ENCODE assay signal across 8 mouse cellular contexts in genomic region chr11:58198663-58199062, GRCm38 (mm10). TPM values are rescaled to one million over a fixed set of nuclear protein-coding genes. Genes with fewer than 3 reads are reported as not detected.
DNase-seq lines count a peak whose midpoint lies in the region; ATAC-seq lines count a peak whose summit lies in the region.

No protein-coding gene starts in this region.

- H3K27ac ChIP-seq in heart, embryonic 16.5 days (ENCODE audit: low read length): no peak overlapping the region
- H3K27ac ChIP-seq in brown adipose tissue, adult 24 weeks (replicated peaks; ENCODE audit: low read depth, low read length): no peak overlapping the region
- no peak overlapping the region for H3K27ac ChIP-seq in hindbrain, embryonic 12.5 days
- peak overlapping the region; percentile 89 for H3K27ac ChIP-seq in macrophage

- no peaks in the 10 kb centered on the region for H3K27me3 ChIP-seq in heart, embryonic 16.5 days (ENCODE audit: control insufficient read depth, insufficient read depth, low read length)
- H3K27me3 ChIP-seq in hindbrain, embryonic 12.5 days: no peaks in the 10 kb centered on the region

- no peak overlapping the region for H3K9ac ChIP-seq in heart, embryonic 16.5 days (ENCODE audit: low read length)
- no peak overlapping the region for H3K9ac ChIP-seq in hindbrain, embryonic 12.5 days

- H3K4me3 ChIP-seq in heart, embryonic 16.5 days (ENCODE audit: low read length): peak overlapping the region; percentile 80
- 0 out of 2 replicates have a peak overlapping the region, but pooled peaks have one; percentile 80 for H3K4me3 ChIP-seq in brown adipose tissue, adult 24 weeks (ENCODE audit: insufficient read depth, low read depth, low read length)
- peak overlapping the region; percentile 41 for H3K4me3 ChIP-seq in hindbrain, embryonic 12.5 days
- peak overlapping the region; percentile 53 for H3K4me3 ChIP-seq in macrophage (ENCODE audit: inconsistent target)

- no peaks in the 10 kb centered on the region for H3K36me3 ChIP-seq in heart, embryonic 16.5 days (ENCODE audit: control insufficient read depth, insufficient read depth)
- H3K36me3 ChIP-seq in hindbrain, embryonic 12.5 days: no peaks in the 10 kb centered on the region
- H3K36me3 ChIP-seq in macrophage (ENCODE audit: inconsistent target): peaks cover 11% of the 10 kb centered on the region; the same call in 1 of the 2 replicates

- ATAC-seq in heart, embryonic 16.5 days (replicated peaks; ENCODE audit: extremely low read depth, insufficient read depth, low FRiP score): no peak
- no peak for ATAC-seq in hindbrain, embryonic 12.5 days (ENCODE audit: low FRiP score)

- no peak for DNase-seq in heart, postnatal 36 days
- DNase-seq in gastrocnemius, postnatal 10 days: no peak
- DNase-seq in spleen, adult 18-20 months: no peak
- DNase-seq in left cerebral cortex, adult 18-20 months (ENCODE audit: low spot score in 2 of 2): no peak

- H3K4me2 ChIP-seq in heart, embryonic 16.5 days (ENCODE audit: low read depth, low read length): peak overlapping the region; percentile 83
- peak overlapping the region; percentile 63 for H3K4me2 ChIP-seq in hindbrain, embryonic 12.5 days (replicated peaks)

- no peaks in the 10 kb centered on the region for H3K9me3 ChIP-seq in heart, embryonic 16.5 days (replicated peaks; ENCODE audit: control insufficient read depth, low read length)
- H3K9me3 ChIP-seq in hindbrain, embryonic 12.5 days (replicated peaks): no peaks in the 10 kb centered on the region

- intact Hi-C loops in heart, postnatal 36 days (cut with DNase I): no loop called here

- H3K79me2 ChIP-seq in macrophage (ENCODE audit: inconsistent target): peaks cover 28% of the 10 kb centered on the region

- peaks cover 9% of the 10 kb centered on the region for H3K4me1 ChIP-seq in heart, embryonic 16.5 days (ENCODE audit: control insufficient read depth, insufficient read depth, low read length)
- peaks cover 15% of the 10 kb centered on the region for H3K4me1 ChIP-seq in brown adipose tissue, adult 24 weeks (ENCODE audit: control insufficient read depth, insufficient read depth, insufficient read length, low read length)
- H3K4me1 ChIP-seq in hindbrain, embryonic 12.5 days: peaks cover 9% of the 10 kb centered on the region

- WGBS in heart, embryonic 16.5 days: 83% methylated on average over 4 of the region's 4 CpGs
- WGBS in hindbrain, embryonic 12.5 days: 86% methylated on average over 4 of the region's 4 CpGs
- 95% methylated on average over 4 of the region's 4 CpGs for WGBS in macrophage (ENCODE audit: missing documents)

RNA-seq across cellular contexts. Expression of gene Igtp, which starts 0.7 kb away (rescaled TPM):
- 8.2 and 12.3 TPM in 2 replicates for polyA plus RNA-seq in heart, embryonic 16.5 days (2015; fragmentation: Nextera tagmentation; extraction: Ambion mirVana)
- 1 to 10 TPM; 8.7 to 9.2 TPM for total RNA-seq in heart, postnatal 36 days (2021)
- 10.2 and 13.9 TPM in 2 replicates for polyA plus RNA-seq in brown adipose tissue, adult 24 weeks (2012; ENCODE audit: insufficient read depth, insufficient read length, missing spikeins)
- 1.9 and 2.0 TPM in 2 replicates for polyA plus RNA-seq in hindbrain, embryonic 12.5 days (2016; fragmentation: Nextera tagmentation; extraction: Ambion mirVana)
- total RNA-seq in macrophage (2018; cell fraction: chromatin; rRNA removed): 100 to 1,000 TPM in 1 of 26 experiments, 10 to 100 TPM in 17, 1 to 10 TPM in 8; 3.2 to 240 (median 39.1) TPM
- total RNA-seq in macrophage (2018; cell fraction: cytosol; rRNA removed): 100 to 1,000 TPM in 14 of 26 experiments, 10 to 100 TPM in 12; 29.0 to 298 (median 166) TPM
- 100 to 1,000 TPM in 15 of 26 experiments, 10 to 100 TPM in 11; 11.5 to 293 (median 127) TPM for total RNA-seq in macrophage (2018; cell fraction: nucleus; rRNA removed)
- 25.7 to 94.8 TPM (median 34.2 TPM) in 3 replicates for polyA plus RNA-seq in macrophage (2018)
- 1 to 10 TPM; 4.7 to 6.6 TPM for total RNA-seq in gastrocnemius, postnatal 10 days (2021)
- 1 to 10 TPM; 3.8 to 5.4 TPM for total RNA-seq in left cerebral cortex, adult 18-20 months (2021)

RNA-seq across cellular contexts. Expression of gene Irgm2, which starts 0.8 kb away (rescaled TPM):
- polyA plus RNA-seq in heart, embryonic 16.5 days (2015; fragmentation: Nextera tagmentation; extraction: Ambion mirVana): 4.2 and 6.4 TPM in 2 replicates
- 10 to 100 TPM; 10.9 to 13.7 TPM for total RNA-seq in heart, postnatal 36 days (2021)
- 7.5 and 7.9 TPM in 2 replicates for polyA plus RNA-seq in brown adipose tissue, adult 24 weeks (2012; ENCODE audit: insufficient read depth, insufficient read length, missing spikeins)
- polyA plus RNA-seq in hindbrain, embryonic 12.5 days (2016; fragmentation: Nextera tagmentation; extraction: Ambion mirVana): 0.87 and 0.96 TPM in 2 replicates
- 100 to 1,000 TPM in 4 of 26 experiments, 10 to 100 TPM in 20, 1 to 10 TPM in 2; 5.4 to 224 (median 59.7) TPM for total RNA-seq in macrophage (2018; cell fraction: chromatin; rRNA removed)
- 100 to 1,000 TPM in 14 of 26 experiments, 10 to 100 TPM in 12; 30.0 to 238 (median 133) TPM for total RNA-seq in macrophage (2018; cell fraction: cytosol; rRNA removed)
- 100 to 1,000 TPM in 15 of 26 experiments, 10 to 100 TPM in 11; 16.8 to 231 (median 146) TPM for total RNA-seq in macrophage (2018; cell fraction: nucleus; rRNA removed)
- 32.0 to 97.2 TPM (median 40.6 TPM) in 3 replicates for polyA plus RNA-seq in macrophage (2018)
- total RNA-seq in gastrocnemius, postnatal 10 days (2021): 1 to 10 TPM; 7.1 to 7.5 TPM
- 1 to 10 TPM; 2.4 to 3.6 TPM for total RNA-seq in left cerebral cortex, adult 18-20 months (2021)

RNA-seq across cellular contexts. Expression of gene Mrpl22, which starts 27.2 kb away (rescaled TPM):
- 112 TPM in 2 replicates for polyA plus RNA-seq in heart, embryonic 16.5 days (2015; fragmentation: Nextera tagmentation; extraction: Ambion mirVana)
- 10 to 100 TPM; 50.3 to 53.8 TPM for total RNA-seq in heart, postnatal 36 days (2021)
- polyA plus RNA-seq in brown adipose tissue, adult 24 weeks (2012; ENCODE audit: insufficient read depth, insufficient read length, missing spikeins): 69.5 and 84.9 TPM in 2 replicates
- polyA plus RNA-seq in hindbrain, embryonic 12.5 days (2016; fragmentation: Nextera tagmentation; extraction: Ambion mirVana): 98.3 and 102 TPM in 2 replicates
- total RNA-seq in macrophage (2018; cell fraction: chromatin; rRNA removed): 10 to 100 TPM in 8 of 26 experiments, 1 to 10 TPM in 16, not detected in 2; 1.6 to 17.9 (median 7.6) TPM
- 10 to 100 TPM; 20.4 to 48.3 (median 34.8) TPM for total RNA-seq in macrophage (2018; cell fraction: cytosol; rRNA removed)
- total RNA-seq in macrophage (2018; cell fraction: nucleus; rRNA removed): 10 to 100 TPM in 14 of 26 experiments, 1 to 10 TPM in 12; 3.3 to 20.5 (median 10.5) TPM
- 36.9 to 51.5 TPM (median 42.8 TPM) in 3 replicates for polyA plus RNA-seq in macrophage (2018)
- 10 to 100 TPM; 43.9 to 49.0 TPM for total RNA-seq in gastrocnemius, postnatal 10 days (2021)
- 10 to 100 TPM; 36.0 to 39.6 TPM for total RNA-seq in left cerebral cortex, adult 18-20 months (2021)

RNA-seq across cellular contexts. Expression of gene Gemin5, which starts 30.3 kb away (rescaled TPM):
- polyA plus RNA-seq in heart, embryonic 16.5 days (2015; fragmentation: Nextera tagmentation; extraction: Ambion mirVana): 11.5 and 12.4 TPM in 2 replicates
- total RNA-seq in heart, postnatal 36 days (2021): 1 to 10 TPM; 8.3 to 9.9 TPM
- 3.3 and 3.4 TPM in 2 replicates for polyA plus RNA-seq in brown adipose tissue, adult 24 weeks (2012; ENCODE audit: insufficient read depth, insufficient read length, missing spikeins)
- 22.5 and 24.2 TPM in 2 replicates for polyA plus RNA-seq in hindbrain, embryonic 12.5 days (2016; fragmentation: Nextera tagmentation; extraction: Ambion mirVana)
- total RNA-seq in macrophage (2018; cell fraction: chromatin; rRNA removed): 10 to 100 TPM in 15 of 26 experiments, 1 to 10 TPM in 11; 1.2 to 32.8 (median 11.9) TPM
- total RNA-seq in macrophage (2018; cell fraction: cytosol; rRNA removed): 1 to 10 TPM; 3.6 to 8.6 (median 6.5) TPM
- total RNA-seq in macrophage (2018; cell fraction: nucleus; rRNA removed): 10 to 100 TPM in 5 of 26 experiments, 1 to 10 TPM in 21; 2.2 to 23.1 (median 6.5) TPM
- polyA plus RNA-seq in macrophage (2018): 4.7 to 12.0 TPM (median 5.4 TPM) in 3 replicates
- total RNA-seq in gastrocnemius, postnatal 10 days (2021): 10 to 100 TPM; 10.8 to 14.6 TPM
- 10 to 100 TPM; 18.9 to 19.0 TPM for total RNA-seq in left cerebral cortex, adult 18-20 months (2021)
